Mouse (Mus musculus): ENCODE results near the gene Pole4. TPM values are rescaled to one million over a fixed set of nuclear protein-coding genes. Genes with fewer than 3 reads are reported as not detected.
"Not testable (repeated sequence)": the region's sequence is repeated elsewhere in the genome, so short reads cannot be mapped to it uniquely, and the experiment has no call there.

Gene Pole4
- polyA plus RNA-seq, 1 experiment from 2014 or later: 100 TPM

- H3K27ac ChIP-seq (replicated peaks): no peak overlapping the region
- 0 out of 2 replicates have a peak, but pooled peaks cover 3% of the 10 kb centered on the region for H3K27me3 ChIP-seq
- H3K36me3 ChIP-seq: no peaks in the 10 kb centered on the region
- WGBS: 83% methylated on average over 3 of the region's 3 CpGs
- H3K9ac ChIP-seq (replicated peaks): no peak overlapping the region
- no peaks in the 10 kb centered on the region for H3K9me3 ChIP-seq
- H3K4me3 ChIP-seq: no peak overlapping the region
- no peaks in the 10 kb centered on the region for H3K4me1 ChIP-seq
- no peak for ATAC-seq (ENCODE audit: low FRiP score, low read depth)
- no peak overlapping the region for H3K4me2 ChIP-seq (replicated peaks)
Observed at GRCm38 (mm10) chr6:82707742-82708141, 2.6 kb upstream of the Pole4 start.

- Histone ChIP-seq H3K9ac (replicated peaks) (no peak overlapping the region), H3K4me3 (no peak overlapping the region), H3K4me2 (replicated peaks) (no peak overlapping the region), H3K27ac (replicated peaks) (no peak overlapping the region), H3K27me3 (peaks cover 6% of the 10 kb centered on the region; the same call in 1 of the 2 replicates), H3K9me3 (no peaks in the 10 kb centered on the region), H3K36me3 (no peaks in the 10 kb centered on the region), H3K4me1 (no peaks in the 10 kb centered on the region)
- no peak for ATAC-seq (ENCODE audit: low FRiP score, low read depth)
- WGBS: 89% methylated on average over 10 of the region's 10 CpGs
Observed at GRCm38 (mm10) chr6:82707241-82707640, 2.1 kb upstream of the Pole4 start.

GRCm38 (mm10) chr6:82703710-82704109 lies 1.5 kb downstream of the Pole4 start:
- no peak for ATAC-seq (ENCODE audit: low FRiP score, low read depth)
- Histone ChIP-seq H3K4me1 (peaks cover 14% of the 10 kb centered on the region; the same call in 1 of the 2 replicates), H3K9me3 (no peaks in the 10 kb centered on the region), H3K27ac (replicated peaks) (no peak overlapping the region), H3K4me3 (no peak overlapping the region), H3K36me3 (no peaks in the 10 kb centered on the region), H3K4me2 (replicated peaks) (no peak overlapping the region), H3K9ac (replicated peaks) (no peak overlapping the region), H3K27me3 (peaks cover 3% of the 10 kb centered on the region; the same call in 1 of the 2 replicates)
- 95% methylated on average over 3 of the region's 3 CpGs for whole genome bisulfite sequencing

GRCm38 (mm10) chr6:82702593-82703017 lies 2.6 kb downstream of the Pole4 start:
- Histone ChIP-seq H3K4me1 (peaks cover 14% of the 10 kb centered on the region; the same call in 1 of the 2 replicates), H3K4me3 (no peak overlapping the region), H3K9ac (replicated peaks) (no peak overlapping the region), H3K9me3 (no peaks in the 10 kb centered on the region), H3K4me2 (replicated peaks) (no peak overlapping the region), H3K27me3 (peaks cover 3% of the 10 kb centered on the region; the same call in 1 of the 2 replicates), H3K27ac (replicated peaks) (no peak overlapping the region), H3K36me3 (no peaks in the 10 kb centered on the region)
- 35% methylated on average over 16 of the region's 16 CpGs for WGBS
- peak; percentile 71 for ATAC-seq (ENCODE audit: low FRiP score, low read depth)

- no peak for ATAC-seq (ENCODE audit: low FRiP score, low read depth)
- WGBS: 77% methylated on average over 6 of the region's 6 CpGs
- Histone ChIP-seq H3K9ac (replicated peaks) (no peak overlapping the region), H3K4me2 (replicated peaks) (no peak overlapping the region), H3K36me3 (no peaks in the 10 kb centered on the region), H3K27me3 (peaks cover 3% of the 10 kb centered on the region; the same call in 1 of the 2 replicates), H3K4me3 (no peak overlapping the region), H3K4me1 (peaks cover 14% of the 10 kb centered on the region; the same call in 1 of the 2 replicates), H3K27ac (replicated peaks) (no peak overlapping the region), H3K9me3 (no peaks in the 10 kb centered on the region)
Observed at GRCm38 (mm10) chr6:82701296-82701695, 3.9 kb downstream of the Pole4 start.

- no peaks in the 10 kb centered on the region for H3K36me3 ChIP-seq
- H3K27me3 ChIP-seq: peaks cover 3% of the 10 kb centered on the region; the same call in 1 of the 2 replicates
- H3K9ac ChIP-seq (replicated peaks): no peak overlapping the region
- H3K4me2 ChIP-seq (replicated peaks): 0 out of 2 replicates have a peak overlapping the region, but pooled peaks have one; percentile 7
- peak; percentile 80 for ATAC-seq (ENCODE audit: low FRiP score, low read depth)
- no peaks in the 10 kb centered on the region for H3K9me3 ChIP-seq
- 0 out of 2 replicates have a peak overlapping the region, but pooled peaks have one; percentile 52 for H3K27ac ChIP-seq (replicated peaks)
- 12% methylated on average over 5 of the region's 5 CpGs for WGBS
- H3K4me1 ChIP-seq: peaks cover 14% of the 10 kb centered on the region; the same call in 1 of the 2 replicates
- no peak overlapping the region for H3K4me3 ChIP-seq
Observed at GRCm38 (mm10) chr6:82699831-82700230, 5.3 kb downstream of the Pole4 start.

- no peaks in the 10 kb centered on the region for H3K36me3 ChIP-seq
- no peak for ATAC-seq (ENCODE audit: low FRiP score, low read depth)
- no peak overlapping the region for H3K4me2 ChIP-seq (replicated peaks)
- H3K4me3 ChIP-seq: no peak overlapping the region
- H3K27ac ChIP-seq (replicated peaks): no peak overlapping the region
- H3K9me3 ChIP-seq: no peaks in the 10 kb centered on the region
- H3K9ac ChIP-seq (replicated peaks): no peak overlapping the region
- 95% methylated on average over 3 of the region's 3 CpGs for WGBS
- H3K27me3 ChIP-seq: no peaks in the 10 kb centered on the region
- peaks cover 14% of the 10 kb centered on the region; the same call in 1 of the 2 replicates for H3K4me1 ChIP-seq
Observed at GRCm38 (mm10) chr6:82696736-82697135, 8.4 kb downstream of the Pole4 start.

GRCm38 (mm10) chr6:82694668-82695067 lies 10.5 kb downstream of the Pole4 start:
- no peaks in the 10 kb centered on the region for H3K27me3 ChIP-seq
- no peaks in the 10 kb centered on the region for H3K9me3 ChIP-seq
- no peaks in the 10 kb centered on the region for H3K36me3 ChIP-seq
- 50% methylated on average over 13 of the region's 13 CpGs for WGBS
- H3K9ac ChIP-seq (replicated peaks): no peak overlapping the region
- H3K27ac ChIP-seq (replicated peaks): no peak overlapping the region
- H3K4me3 ChIP-seq: no peak overlapping the region
- ATAC-seq (ENCODE audit: low FRiP score, low read depth): no peak
- no peak overlapping the region for H3K4me2 ChIP-seq (replicated peaks)
- peaks cover 4% of the 10 kb centered on the region; the same call in 1 of the 2 replicates for H3K4me1 ChIP-seq

- no peak for ATAC-seq (ENCODE audit: low FRiP score, low read depth)
- Histone ChIP-seq H3K27ac (replicated peaks) (no peak overlapping the region), H3K9ac (replicated peaks) (no peak overlapping the region), H3K27me3 (no peaks in the 10 kb centered on the region), H3K4me2 (replicated peaks) (no peak overlapping the region), H3K36me3 (no peaks in the 10 kb centered on the region), H3K9me3 (no peaks in the 10 kb centered on the region), H3K4me1 (no peaks in the 10 kb centered on the region), H3K4me3 (no peak overlapping the region)
- WGBS: 90% methylated on average over 4 of the region's 4 CpGs
Observed at GRCm38 (mm10) chr6:82689474-82689873, 15.7 kb downstream of the Pole4 start.

GRCm38 (mm10) chr6:82688586-82688985 lies 16.6 kb downstream of the Pole4 start:
- not testable (repeated sequence) for H3K4me2 ChIP-seq (replicated peaks); H3K27me3 ChIP-seq; H3K9me3 ChIP-seq; H3K9ac ChIP-seq (replicated peaks); H3K4me3 ChIP-seq; H3K27ac ChIP-seq (replicated peaks); H3K36me3 ChIP-seq; H3K4me1 ChIP-seq
- peak; percentile 48; the same call in 1 of the 2 replicates for ATAC-seq (ENCODE audit: low FRiP score, low read depth)
- WGBS: 47% methylated on average over 5 of the region's 5 CpGs

- Histone ChIP-seq H3K27me3 (no peaks in the 10 kb centered on the region), H3K36me3 (no peaks in the 10 kb centered on the region), H3K27ac (replicated peaks) (no peak overlapping the region), H3K4me1 (no peaks in the 10 kb centered on the region), H3K4me2 (replicated peaks) (no peak overlapping the region), H3K9me3 (no peaks in the 10 kb centered on the region), H3K4me3 (no peak overlapping the region), H3K9ac (replicated peaks) (no peak overlapping the region)
- ATAC-seq (ENCODE audit: low FRiP score, low read depth): no peak
Observed at GRCm38 (mm10) chr6:82684136-82684535, 21.0 kb downstream of the Pole4 start.

GRCm38 (mm10) chr6:82679286-82679685 lies 25.9 kb downstream of the Pole4 start:
- H3K4me3 ChIP-seq; H3K27me3 ChIP-seq; H3K27ac ChIP-seq (replicated peaks); H3K9me3 ChIP-seq; H3K4me2 ChIP-seq (replicated peaks); H3K4me1 ChIP-seq; H3K9ac ChIP-seq (replicated peaks); ATAC-seq (ENCODE audit: low FRiP score, low read depth); H3K36me3 ChIP-seq: not testable (repeated sequence)
- 83% methylated on average over 2 of the region's 2 CpGs for WGBS

- ATAC-seq (ENCODE audit: low FRiP score, low read depth): not testable (repeated sequence)
Observed at GRCm38 (mm10) chr6:82677629-82678028, 27.5 kb downstream of the Pole4 start.

More at GRCm38 (mm10) chr6:82677629-82678028, 27.5 kb downstream of the Pole4 start:
- H3K36me3 ChIP-seq; H3K4me1 ChIP-seq; H3K4me3 ChIP-seq; H3K9ac ChIP-seq (replicated peaks); H3K4me2 ChIP-seq (replicated peaks); H3K9me3 ChIP-seq; H3K27me3 ChIP-seq; H3K27ac ChIP-seq (replicated peaks): not testable (repeated sequence)
- 79% methylated on average over 3 of the region's 3 CpGs for WGBS

Measured in midbrain, embryonic 12.5 days (tissue).